Mouse (Mus musculus): ENCODE measurements around the gene Dner. TPM values are rescaled to one million over a fixed set of nuclear protein-coding genes. Genes with fewer than 3 reads are reported as not detected.
A peak's percentile ranks its signal among the peaks of the same experiment; 100 is the strongest.

The Dner gene
- total RNA-seq, 4 experiments from 2014 or later = 0.06 TPM; not detected in 3

- DNase-seq (ENCODE audit: low spot score) = no peak
Measured at GRCm38 (mm10) chr1:84325309-84325708, 370.7 kb downstream of the Dner start.

DNA sequence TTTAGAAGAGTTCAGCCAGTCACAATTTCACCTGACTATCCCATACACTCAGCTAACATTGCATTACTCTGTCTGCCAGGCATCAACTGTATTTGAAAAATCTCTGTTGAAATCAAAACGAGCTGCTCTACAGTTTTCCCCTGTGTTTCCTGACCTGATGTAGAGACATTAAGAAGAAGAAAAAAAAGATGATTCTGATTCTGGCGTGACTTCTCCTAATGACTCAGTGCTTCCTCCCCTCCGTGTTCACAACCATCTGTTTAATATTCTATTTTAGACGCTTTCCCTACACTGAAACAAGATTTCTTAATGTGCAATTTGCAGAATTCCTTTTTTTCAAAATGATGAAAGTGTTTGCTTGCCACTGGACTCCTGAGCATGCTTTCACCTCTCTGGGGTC, 374.7 kb downstream of the Dner start:
- peak; percentile 42 for DNase-seq (ENCODE audit: low spot score)

Small RNA genes lying within 50 kb of the gene (microRNA-seq; reads per million reads assigned to microRNA genes)
- gene Mir5126 = 12.6 reads per million, percentile 29 among the genes with 10 or more reads in this experiment

Other genes starting within 250 kb of the Dner start
- gene Fbxo36, start 143.6 kb upstream of the Dner start, total RNA-seq (2022) = 1 to 10 TPM; 1.3 to 3.0 (median 1.9) TPM
- 100 to 1,000 TPM; 190 to 227 (median 208) TPM for gene Trip12, start 144.3 kb upstream of the Dner start, total RNA-seq (2022)
- under 1 TPM in 3 of 4 experiments, not detected in 1; 0.09 to 0.20 (median 0.11) TPM for gene Slc16a14, start 238.9 kb upstream of the Dner start, total RNA-seq (2022)